Mouse (Mus musculus) CD4-positive, CD25-positive, alpha-beta regulatory T cell, adult 2 months (primary cell): ENCODE data around the gene Dydc1.
"Not testable (repeated sequence)": the region's sequence is repeated elsewhere in the genome, so short reads cannot be mapped to it uniquely, and the experiment has no call there.

Source experiments
- DNase-seq: peaks from one replicate; pipeline ENCODE4 v3.0.0-alpha.2; 2012; ENCODE audit warnings: low read depth, low spot score

The Dydc1 gene

DNA sequence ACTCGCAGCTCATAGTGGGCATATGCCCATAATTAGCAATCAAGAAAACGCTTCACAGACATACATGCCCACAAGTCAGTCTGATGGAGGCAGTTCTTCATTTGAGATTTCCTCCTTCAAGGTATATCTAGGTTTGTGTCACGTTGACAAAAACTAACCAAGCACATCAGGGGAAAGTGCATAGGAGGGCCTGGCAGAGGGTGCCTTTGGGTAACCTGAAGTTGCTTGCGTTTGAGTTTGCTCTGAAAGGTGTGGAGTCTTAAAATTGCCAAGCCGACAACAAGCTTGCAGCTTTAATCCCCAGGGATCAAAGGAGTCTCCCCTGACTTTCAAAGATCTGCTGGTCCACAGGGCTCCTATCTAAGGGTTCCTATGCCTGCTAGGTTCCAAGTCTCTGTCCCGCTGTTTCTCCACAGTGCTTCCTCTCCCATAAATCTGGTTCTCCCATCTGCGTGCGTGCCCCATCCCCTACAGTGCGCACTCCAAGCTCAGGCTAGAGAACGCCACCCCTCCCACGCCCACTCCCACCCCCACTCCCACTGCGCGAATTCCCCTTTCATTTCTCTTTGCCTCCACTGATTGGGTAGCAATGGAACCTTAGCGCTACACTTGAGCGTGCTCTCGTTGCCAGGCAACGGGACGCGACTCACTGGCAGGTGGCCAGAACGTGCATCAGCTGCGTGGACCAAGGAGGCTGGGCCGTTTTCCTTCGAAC, at the start of gene Dydc1:
TSS of gene Dydc1 (plus strand) at position 683 of the 715 bp plus-strand sequence.
- DNase-seq, result peak; percentile 36

DNA sequence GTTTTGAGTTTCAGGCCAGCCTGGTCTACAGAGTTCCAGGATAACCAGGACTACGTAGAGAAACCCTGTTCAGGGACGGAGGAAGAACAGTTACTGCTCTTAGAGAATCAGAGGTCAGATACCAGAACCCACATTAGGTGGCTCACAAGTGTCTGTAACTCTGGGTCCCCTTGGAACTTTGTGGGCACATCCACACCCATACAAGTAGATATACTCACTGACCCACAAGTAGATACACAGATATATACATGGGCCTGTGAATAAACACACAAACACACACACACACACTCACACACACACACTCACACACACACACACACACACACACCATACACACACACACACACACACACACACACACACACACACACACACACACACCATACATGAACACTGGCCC, 47.6 kb upstream of the Dydc1 start:
- no peak for DNase-seq

DNA sequence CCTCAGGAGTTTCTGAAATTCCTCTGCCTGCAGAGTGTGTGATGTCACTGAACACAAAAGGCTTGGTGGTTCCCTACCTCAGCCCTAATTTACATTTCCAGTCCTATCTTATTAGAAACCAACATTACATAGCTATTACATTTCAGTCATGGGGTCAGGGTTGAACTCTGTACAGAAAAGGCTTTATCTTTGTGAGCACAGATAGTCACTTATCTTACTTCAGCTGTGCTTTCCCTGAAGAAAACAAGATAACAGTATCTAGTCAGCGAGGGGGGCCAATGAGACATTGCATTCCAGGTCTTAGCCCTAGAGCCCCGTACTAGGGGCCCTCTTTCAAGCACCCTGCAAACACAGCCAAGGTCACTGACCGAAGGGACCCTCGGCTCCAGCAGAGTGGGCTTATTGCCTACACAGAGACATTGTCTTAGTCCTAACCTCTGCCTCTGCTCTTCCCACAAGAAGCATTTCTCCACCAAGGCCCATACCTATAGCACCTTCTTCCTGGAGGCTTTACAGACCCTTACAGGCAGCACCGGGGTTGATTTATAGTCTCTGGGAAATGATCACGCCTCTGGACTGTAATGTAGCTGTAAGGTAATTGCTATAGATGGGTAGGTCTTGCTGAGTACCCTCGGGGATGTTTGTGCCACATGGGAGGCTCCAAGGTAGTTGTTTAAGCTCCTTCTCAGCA, 47.0 kb upstream of the Dydc1 start:
- DNase-seq, result no peak

DNA sequence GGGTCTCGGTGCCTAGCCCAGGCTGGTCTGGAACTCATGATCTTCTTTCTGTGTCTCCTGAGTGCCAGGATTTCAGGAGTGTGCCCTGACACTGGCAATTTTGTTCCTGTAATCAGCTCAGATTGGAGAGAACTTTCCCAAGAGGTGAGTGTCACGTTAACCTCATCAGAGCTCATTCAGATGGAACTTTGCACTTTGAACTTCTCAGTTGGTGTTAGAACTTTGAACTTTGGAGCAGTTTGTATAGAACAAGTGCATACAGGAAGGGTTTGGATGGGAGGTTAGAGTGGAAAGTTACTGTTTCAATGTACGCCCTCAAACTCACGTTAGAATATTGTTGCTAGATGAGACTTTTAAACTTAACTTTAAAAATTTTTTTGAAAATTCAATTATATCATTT, 43.4 kb upstream of the Dydc1 start:
- DNase-seq, result no peak

DNA sequence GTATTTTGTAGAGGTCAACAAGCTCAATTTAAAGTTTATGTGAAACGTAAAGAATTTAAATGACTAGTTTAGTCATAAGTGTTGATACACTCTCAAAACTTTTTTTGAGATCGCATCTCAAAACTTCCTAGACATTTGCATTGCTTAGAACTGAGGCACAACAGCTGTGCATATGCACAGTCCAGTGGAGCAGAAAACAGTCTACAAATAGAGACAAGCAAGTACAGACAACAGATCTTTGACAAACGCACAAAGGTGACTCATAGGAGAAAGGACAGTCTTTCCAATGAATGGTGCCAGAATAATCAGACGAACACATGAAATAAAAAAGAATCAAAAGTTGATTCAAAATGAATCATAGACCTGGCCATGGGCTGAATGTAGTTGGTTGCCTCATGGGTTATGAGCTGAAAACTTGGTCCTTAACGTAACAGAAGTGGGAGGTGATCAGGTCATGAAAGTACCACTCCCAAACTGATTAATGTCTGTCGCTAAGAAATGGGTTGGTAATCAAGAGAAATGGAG, 41.7 kb upstream of the Dydc1 start:
- DNase-seq, result no peak

DNA sequence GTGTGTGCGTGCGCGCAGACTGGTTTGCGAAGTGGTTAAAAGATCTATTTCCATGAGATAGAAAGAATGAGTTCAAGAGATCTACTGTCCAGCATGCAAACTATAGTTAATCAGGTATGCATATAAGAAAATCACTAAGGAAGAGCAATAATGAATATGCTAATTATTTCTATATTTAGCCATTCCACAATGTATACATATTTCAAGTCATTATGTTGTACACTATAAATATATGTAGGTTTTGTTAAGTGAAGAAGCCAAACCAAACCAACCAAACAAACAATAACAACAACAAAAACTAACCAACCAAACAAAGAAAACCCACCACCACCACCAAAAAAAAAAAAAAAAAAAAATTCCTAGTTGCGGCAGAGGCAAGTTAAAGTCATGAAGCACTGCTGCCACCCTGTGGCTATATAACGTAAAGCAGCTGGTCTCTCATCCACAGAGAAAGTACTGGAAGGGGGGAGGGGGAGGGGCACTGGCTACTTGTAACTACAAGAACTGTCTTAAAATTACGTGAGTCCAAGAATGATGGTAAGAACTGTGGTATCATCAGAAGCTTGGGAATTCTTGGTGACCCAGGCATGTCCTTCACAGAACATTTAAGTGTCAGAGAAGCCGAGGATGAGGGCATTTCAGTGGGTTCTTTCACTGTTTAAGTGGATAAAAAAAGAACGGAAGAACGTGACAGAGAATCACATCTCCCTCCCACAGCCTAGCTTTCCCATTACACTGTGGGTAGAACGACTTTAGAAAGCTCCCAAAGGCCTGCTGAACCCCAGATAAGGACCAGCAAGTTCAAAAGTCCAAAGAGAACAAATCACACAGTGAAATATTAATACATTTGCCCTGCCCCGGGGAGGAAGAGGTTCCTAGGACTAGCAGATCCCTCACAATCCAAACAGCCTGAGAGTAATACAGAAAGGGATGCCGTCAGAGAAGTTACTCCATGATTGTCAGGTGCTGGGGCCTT, 39.3 kb upstream of the Dydc1 start:
- DNase-seq, result peak; percentile 88

DNA sequence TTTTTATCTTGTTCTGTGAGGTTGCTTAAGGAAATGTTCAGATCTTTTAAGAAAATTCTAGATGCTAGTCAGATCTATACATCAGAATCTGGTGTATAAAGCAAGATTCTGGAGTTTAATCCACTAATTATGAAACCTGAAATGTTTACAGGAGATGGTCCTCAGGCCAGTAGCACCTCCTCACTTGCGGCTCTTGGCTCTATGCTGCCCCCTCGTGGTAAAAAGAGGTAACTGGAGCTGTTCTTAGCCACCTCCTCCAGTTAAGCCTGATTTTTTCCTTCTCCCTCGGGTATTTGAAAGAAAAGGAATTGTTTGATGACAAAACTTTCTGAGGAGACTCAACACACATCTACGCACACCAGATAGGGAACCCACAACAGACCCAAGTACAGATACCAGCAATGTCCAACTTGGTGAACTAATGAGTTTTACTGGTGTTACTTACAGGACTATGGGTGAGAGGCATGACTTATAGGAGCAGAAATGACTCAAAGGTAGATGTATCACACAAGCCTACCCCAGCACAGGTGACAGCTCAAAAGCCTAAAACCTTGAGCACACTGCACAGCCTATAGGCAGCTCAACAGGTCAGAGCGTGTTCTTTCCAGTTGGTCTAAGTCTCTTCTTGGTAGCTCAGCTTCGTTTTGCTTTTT, 37.4 kb upstream of the Dydc1 start:
- peak; percentile 78 for DNase-seq

DNA sequence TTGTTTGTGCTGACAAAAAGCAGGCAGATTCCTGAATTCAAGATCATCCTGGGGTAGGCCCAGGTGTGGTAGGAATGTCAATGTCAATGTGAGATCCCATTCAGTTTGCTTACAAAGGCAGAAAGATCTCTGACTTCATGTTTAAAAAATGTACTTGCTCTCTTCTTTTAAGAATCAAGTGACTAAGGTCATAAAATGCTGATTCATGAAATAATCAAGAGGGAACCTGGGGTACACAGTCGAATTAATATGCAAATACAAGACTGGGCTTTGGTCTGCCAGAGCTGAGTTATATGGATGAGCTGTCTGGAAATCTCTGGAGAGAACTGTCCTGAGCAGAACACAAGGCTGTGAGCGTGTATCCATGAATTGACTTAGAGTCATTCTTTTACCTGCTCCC, 25.3 kb upstream of the Dydc1 start:
- no peak for DNase-seq

DNA sequence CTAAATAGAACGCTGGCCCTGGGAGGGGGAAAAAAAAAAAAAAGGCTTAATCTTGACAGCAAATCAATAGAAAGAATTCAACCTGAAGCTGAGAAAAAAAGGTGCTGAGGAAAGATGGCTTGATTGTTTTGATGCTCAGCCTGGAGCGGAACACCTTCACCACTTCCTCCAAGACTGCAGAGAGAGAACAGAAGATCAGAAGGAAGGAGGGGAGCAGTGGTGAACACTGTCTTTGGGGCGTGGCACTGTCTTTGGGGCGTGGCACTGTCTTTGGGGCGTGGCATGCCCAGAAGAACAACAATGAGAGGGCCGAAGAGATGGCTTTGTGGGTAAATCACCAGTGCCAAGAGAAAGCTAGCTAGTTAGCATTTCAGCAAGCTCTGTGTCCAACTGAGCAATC, 22.2 kb upstream of the Dydc1 start:
- DNase-seq, result peak; percentile 44

DNA sequence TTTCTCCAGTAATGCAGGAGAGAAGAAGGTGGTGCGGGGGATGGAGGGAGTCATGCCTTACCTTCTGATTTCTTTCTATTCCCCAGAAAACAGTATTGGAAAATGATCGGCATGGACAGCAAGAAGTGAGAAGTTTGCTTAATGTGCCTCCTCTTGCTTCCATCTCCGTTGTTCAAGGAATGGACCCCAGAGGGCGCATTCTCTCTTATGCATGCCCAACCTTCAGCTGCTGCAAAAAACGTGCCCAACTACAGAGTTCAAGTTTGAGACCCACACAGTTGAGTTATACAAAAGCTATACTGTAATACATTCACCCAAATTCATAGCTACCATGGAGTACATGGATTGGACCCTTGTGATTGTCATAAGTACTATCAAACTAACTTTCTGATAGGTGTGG, 20.2 kb upstream of the Dydc1 start:
- DNase-seq, result peak; percentile 18

DNA sequence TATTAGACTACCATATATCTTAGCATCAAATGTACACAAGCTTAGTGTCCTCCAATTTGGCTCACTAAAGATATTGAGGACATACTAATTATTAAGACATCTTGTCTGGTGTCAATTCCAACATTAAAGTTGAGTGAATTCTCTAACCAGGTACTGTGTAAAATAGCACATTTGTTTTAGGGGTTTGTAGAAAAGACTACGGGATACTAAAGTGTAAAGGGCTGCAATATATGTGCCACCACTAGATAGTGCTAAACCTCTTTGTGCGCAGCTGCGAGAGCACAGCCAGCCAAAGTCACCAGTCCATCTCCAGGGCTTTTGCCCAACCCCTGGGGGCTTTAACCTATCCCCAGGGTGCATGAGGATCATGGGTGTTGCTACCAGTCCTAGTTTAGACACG, 19.5 kb upstream of the Dydc1 start:
- not testable (repeated sequence) for DNase-seq

DNA sequence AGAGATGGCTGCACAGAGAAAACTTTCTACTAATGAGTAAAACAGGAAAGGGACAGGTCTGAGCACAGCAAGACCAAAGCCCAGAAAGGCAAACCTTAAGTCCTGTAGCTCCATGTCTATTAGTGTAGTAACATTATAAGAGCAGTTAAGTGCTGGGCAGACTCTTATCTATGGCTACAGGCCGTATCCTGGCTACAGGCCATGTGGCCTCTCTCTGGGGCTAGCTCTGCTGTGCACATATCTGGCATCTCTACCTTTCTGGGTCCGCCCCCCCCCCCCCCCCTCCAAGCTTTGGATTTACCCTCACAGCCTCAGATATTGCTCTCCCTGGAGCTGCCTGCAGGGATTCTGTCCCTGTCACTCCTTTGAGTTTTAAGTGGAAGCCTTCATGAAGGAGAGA, 7.5 kb upstream of the Dydc1 start:
- DNase-seq, result no peak

DNA sequence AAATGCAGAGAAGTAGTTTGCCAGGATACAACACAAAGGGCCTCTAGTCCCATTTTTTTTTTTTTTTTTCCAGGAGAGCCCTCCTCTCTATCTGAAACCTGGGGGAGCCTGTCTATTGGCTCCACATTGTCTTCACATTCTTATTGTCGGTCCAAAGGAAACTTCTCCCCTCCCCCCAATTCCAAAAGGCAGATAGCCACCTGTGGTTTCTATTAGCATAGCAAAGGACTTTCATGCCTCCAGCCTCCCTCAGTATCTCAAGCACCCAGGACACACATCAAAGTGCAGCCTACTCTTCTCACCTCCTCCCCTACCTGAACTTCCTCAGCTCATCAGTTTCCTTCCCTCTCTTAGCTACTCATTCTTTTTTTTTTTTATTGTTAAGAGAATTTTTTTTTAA, 6.3 kb upstream of the Dydc1 start:
- DNase-seq, result no peak

DNA sequence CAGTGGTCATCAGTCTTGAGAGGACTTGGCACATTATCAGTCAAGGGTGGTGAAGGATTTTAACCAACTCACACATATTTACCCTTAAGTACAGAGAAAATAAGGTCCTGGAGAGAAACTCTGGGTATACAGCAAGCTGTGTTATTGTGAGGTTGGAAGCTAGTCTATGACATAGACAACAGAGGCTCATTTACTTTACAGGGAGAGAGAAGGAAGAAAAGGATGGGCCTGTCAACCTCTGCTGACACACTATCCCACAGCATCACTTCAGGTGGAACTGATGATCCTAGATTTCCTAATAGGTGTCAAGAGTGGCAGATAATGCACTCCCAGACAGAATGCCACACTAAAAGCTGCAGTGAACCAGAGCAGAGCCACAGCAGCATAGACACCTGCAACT, 3.6 kb upstream of the Dydc1 start, which contains the start of gene Dydc2:
TSS of gene Dydc2 (minus strand) at position 101 of the 400 bp plus-strand sequence.
- DNase-seq, result no peak

DNA sequence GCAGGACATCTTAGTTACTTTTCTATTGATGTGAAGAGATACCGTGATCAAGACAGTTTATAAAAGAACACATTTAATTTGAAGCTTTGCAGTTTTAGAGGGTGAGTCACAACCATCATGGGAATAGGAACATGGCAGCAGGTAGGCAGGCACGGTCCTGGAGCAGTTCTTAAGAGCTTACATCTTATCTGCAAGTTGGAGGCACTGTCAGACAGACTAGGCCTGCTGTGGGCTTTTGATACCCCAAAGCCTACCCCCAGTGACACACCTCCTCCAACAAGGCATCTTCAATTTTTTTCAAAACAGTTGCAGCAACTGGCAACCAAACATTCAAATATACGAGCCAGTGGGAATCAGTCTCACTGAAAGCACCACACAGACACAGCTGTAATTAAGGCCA, 2.4 kb upstream of the Dydc1 start:
- DNase-seq, result no peak

DNA sequence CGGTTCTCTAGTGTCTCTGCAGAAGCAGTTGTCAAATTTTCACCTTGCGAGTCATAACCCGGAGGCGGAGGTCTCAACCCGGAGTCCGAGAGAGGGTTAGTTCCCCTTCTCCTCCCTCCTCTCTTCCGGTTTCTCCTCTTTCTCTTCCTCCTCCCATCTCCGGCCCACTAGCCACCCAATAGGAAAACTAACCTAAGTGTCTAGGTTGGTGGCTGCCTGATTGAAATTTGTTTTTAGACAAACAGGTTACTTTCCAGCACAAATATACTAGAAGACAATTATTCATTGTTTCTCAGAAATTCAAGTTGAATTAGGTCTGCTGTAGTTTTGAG, 199 bp downstream of the Dydc1 start:
- DNase-seq, result no peak

DNA sequence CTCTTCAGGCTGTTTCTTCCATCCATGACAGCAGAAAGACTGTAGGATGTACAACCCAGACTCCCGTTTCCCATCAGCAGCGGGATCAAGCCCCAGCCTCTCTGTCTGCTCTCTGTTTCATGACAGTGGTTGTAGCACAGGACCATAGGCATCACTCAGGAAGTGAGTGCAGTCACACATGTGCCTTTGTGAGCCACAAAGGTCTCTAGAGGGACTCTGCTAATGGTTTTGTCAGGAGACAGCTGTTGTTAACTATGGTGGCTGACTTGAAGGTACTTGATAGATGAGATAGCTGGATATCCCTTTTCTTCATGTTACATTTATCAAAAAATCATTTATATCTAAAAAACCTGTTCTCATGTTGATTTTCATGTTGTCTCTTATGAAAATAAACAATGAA, 9.7 kb downstream of the Dydc1 start:
- no peak for DNase-seq

DNA sequence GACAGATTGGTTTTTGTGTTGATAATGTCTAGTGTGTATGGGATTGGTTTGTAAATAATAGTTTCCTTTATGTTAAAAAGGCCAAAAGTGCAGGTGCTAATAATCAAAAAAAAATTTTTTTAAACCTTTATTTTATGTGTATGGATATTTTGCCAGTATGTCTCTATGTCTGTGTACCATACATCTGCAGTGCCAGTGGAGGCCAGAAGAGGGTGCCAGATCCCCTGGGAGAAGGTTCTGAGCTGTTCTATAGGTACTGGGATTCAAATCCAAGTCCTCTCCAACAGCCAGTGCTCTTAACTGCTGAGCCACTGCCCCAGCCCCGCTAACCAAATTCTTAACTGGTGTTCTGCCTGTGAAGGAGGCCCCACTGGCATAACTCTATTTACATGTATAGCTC, 14.8 kb downstream of the Dydc1 start:
- DNase-seq, result peak; percentile 18

DNA sequence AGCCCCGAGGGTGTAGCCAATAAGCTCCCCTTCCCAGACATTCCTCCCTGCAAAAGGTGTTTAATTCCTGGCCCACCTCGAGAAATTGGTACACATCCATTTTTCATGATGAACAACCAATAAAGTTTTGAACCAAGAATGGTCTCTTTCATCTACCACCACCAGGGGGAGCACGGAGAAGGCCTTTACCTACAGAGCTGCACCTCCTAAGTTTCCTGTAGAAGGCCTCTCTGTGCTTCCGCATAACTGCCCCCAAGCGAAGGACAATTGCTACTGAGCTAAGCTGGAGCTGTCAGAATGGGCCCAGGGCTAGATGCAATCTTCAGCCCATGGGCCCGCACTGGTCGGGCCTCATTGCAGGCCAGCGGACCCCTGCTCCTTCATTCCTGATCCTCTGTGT, 18.1 kb downstream of the Dydc1 start:
- DNase-seq, result peak; percentile 23

DNA sequence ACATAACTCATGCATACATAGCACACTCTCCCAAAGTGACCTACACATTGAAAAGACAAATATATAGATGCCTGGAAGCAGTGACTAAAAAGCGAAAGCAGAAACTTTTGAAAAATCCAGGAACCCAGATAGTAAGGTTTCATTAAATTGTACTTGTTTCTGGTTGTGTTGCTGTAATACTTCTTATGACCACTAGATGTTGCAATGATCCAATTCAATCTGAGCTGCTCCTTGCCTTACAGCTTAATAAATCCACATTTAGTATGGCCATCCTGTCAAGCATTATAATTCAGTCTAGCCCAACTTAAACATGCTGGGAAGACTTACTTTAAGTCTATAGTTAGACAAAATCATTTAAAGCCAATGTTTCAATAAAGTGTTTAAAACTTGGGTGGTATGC, 21.4 kb downstream of the Dydc1 start:
- no peak for DNase-seq

DNA sequence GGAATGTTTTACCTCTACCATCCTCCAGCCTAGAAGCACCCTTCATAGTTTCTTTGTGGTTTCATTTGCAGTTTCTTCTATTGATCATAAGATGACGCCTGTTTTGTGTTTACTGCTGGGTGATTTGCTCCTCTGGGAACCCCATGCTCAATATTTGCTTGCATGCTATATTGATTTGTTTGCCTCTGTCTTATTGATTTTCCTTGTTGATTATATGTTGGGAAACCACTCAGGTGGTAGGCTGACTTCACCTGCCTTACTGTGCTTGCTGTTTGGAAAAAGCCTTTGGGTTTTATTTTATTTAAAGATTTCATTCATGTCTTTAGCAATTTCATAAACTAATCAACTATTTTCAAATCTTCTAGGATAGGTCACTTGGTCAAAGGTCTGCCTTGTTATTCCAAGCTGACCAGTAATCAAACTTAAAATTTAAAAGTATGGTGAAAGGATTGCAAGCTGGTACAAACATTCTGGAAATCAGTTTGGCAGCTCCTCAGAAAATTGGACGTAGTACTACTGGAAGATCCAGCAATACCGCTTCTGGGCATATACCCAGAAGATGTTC, 23.7 kb downstream of the Dydc1 start:
- DNase-seq, result no peak
